Mouse (Mus musculus): ENCODE measurements at regions not wholly inside any gene's neighbourhood (a gene's known extent, or its start where the extent isn't known, plus 50 kb on each side); places are given as distances from the start of the nearest gene placed in this dataset.

DNA sequence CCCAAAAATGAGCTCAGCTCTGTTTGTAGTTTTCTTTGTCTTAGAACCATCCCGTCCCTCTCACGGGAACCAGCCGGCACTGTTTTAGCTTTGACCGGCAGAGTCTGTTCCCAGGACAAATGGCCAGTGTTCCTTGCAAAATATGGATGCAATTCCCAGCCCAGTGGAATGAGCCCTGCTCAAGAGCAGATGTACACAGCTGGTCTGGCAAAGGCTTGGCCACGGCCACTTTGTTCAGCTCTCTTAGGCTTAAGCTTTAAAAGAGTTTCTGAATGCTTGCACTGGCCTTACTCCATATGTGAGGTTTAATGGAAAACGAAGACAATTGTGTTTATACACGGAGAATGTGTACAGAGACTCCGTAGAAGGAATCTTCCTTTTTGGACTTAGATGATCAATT, 162.2 kb downstream of the Ankrd50 start:
- POLR2A ChIA-PET: no interaction called here
- CTCF ChIA-PET: no interaction called here

DNA sequence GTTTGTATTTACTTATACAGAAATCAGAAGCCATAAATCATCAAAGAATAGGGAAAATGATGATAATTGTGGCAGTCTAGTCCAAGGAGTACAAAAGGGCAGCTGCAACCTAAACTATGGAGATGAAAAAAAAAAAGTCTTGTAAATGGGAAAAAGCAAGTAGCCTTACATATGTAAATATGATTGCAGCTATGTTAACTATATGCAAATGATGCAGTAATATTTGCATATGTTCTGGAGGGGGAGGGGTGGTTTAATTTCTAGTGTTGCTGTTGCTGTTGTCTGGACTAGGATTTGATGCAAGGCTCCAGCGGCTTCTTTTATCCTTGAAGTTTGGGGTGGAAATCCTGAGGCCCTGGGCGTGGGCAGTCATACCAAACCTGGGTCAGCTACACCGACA, 163.0 kb downstream of the Ankrd50 start:
- ChIA-PET CTCF (no interaction called here), POLR2A (interaction anchor here in 1 of 4 experiments (0.9 kb wide), 1 partner anchor 40 kb away, joined by 4 read pairs; no protein-coding TSS in a partner anchor)

GRCm38 (mm10) chr3:38320998-38321397, 163.6 kb downstream of the Ankrd50 start:
- ChIA-PET POLR2A (interaction anchor here in 1 of 4 experiments (0.9 kb wide), 1 partner anchor 39 kb away, joined by 4 read pairs; no protein-coding TSS in a partner anchor), CTCF (no interaction called here)

DNA sequence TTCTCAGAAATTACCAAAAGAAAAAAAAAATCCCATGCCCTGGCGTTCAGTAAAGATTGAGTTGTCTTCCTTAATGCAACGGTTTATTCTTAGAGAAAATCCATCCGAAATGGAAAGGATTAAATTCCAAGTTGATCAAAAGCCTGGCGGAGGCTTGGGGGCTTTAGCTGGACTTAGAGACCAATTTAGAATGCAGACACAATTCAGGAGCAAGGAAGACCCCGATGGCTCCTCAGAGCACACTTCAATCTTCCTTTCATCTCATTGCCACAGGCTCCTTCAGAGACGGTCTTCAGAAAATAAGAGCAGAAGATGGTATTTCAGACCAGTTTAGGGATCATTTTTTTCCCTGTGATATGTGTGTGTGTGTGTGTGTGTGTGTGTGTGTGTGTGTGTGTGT, 171.8 kb downstream of the Ankrd50 start:
- CTCF ChIA-PET: no interaction called here
- POLR2A ChIA-PET: no interaction called here

GRCm38 (mm10) chr3:38312121-38312520, 172.5 kb downstream of the Ankrd50 start:
- ChIA-PET POLR2A (no interaction called here), CTCF (no interaction called here)

DNA sequence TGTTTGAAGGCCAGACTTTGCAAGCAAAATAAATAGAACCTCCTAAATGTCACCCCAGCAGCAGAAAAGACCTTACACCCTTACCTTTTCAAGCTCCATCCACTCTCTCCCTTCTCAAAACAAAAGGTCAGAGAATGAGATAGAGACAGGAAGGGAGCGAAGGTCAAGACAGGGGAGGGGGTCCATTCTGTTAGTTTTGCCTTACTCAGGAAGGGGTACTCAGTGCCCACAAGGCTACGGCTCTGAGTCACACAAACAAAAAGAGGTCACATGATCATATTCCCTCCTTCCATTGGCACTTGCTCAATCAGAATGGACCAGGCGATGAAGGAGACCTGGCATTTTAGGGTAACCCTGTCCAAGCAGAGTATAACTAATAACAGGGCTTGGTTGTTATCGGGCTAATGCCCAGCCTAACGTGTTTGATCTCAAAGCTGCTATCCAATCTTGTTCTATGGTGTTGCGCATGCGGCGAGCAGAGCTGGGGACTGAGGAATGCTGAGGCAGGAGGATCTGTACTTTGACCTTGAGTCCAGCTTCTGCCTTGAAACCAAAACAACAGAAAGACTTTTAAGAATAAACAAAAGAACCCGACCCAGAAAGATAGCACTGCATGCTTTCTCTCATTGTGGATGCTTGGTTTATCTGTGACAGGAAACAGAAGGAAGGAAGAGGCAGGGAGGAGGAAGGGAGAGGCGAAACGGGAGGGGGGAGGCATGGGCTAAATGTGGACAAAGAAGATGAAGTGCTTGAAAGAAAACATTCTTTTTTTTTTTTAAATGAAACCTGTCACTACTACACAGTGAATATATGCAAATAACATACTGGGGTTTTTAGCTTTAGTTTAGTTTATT, 184.5 kb downstream of the Ankrd50 start:
- ChIA-PET CTCF (no interaction called here), POLR2A (no interaction called here)

- POLR2A ChIA-PET: interaction anchor here in 2 of 4 experiments (0.5 to 0.6 kb wide), 2 partner anchors 288 to 880 kb away, joined by 3 read pairs; partner anchors contain the start of gene Spata5 (in 1 of the 2)
- CTCF ChIA-PET: no interaction called here
Observed at GRCm38 (mm10) chr3:38299236-38299897, 185.3 kb downstream of the Ankrd50 start.

GRCm38 (mm10) chr3:38297499-38297898, 187.1 kb downstream of the Ankrd50 start:
- ChIA-PET POLR2A (interaction anchor here in 1 of 4 experiments (0.5 to 0.6 kb wide), 2 partner anchors 208 to 587 kb away, joined by 3 to 5 read pairs; no protein-coding TSS in a partner anchor), CTCF (no interaction called here)

DNA sequence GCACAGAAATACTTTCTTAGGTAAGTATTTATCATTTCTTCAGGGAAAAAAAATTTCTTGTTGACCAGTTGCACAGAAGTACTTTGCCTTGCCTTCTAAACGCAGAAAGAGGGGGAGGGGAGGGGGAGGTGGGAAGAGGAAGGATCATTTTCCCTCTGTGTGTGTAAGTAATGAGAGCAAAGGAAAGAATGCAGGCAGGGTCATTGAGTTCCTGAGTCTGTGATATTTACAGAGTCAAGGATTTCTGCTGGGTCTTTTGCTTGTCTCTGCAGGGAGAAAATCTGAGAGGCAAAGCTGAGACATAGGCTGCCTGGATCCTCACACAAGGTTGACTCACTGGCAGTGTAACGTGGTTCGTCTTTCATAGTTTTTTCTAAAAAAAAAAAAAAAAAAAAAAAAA, 195.6 kb downstream of the Ankrd50 start:
- ChIA-PET POLR2A (no interaction called here), CTCF (interaction anchor here in 1 of 4 experiments (0.6 kb wide), 2 partner anchors 177 to 356 kb away, joined by 4 to 11 read pairs; no protein-coding TSS in a partner anchor)

DNA sequence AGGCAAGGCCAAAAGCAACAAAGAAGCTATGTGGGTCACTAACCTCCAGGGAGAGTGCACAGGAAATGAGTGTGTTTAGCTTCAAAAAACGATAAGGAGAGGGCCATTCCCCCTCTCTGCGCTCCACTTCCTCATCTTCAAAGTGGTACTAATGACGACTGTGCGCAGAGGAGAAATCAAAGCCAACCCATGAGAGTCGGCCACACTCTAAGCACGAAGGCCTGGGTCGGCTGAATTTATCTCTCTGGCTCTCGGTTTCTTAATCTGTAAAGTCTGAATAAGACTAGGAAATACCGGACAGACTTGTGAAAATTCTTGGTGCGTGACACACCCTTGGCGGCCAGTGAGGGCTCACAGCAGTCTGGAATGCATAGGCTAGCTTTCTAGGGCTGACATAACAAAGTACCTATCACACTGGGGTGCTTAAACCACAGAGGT, 200.9 kb downstream of the Ankrd50 start:
- POLR2A ChIA-PET: no interaction called here
- CTCF ChIA-PET: no interaction called here

DNA sequence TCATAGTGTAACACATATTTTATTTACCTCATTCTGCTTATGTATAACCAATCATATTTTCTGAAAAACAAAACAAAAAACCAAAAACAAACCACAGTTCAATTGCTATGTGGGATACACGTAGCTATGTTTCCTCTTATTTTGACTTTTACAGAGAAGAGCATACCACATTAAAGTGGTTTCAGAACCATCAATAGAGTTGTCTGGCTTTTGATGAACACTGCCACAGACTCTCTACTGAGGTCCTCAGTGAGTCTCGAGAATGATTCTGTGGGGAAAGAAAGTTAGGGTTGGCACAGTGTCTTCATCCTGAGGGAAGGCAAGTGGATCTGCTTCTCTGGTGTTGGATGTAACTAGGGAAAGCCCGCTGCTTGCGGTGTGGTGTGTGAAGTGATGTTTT, 201.8 kb downstream of the Ankrd50 start:
- ChIA-PET CTCF (interaction anchor here in 1 of 4 experiments (0.7 kb wide), 1 partner anchor 71 kb away, joined by 6 read pairs; no protein-coding TSS in a partner anchor), POLR2A (interaction anchor here in 1 of 4 experiments (0.6 kb wide), 1 partner anchor 282 kb away, joined by 5 read pairs; no protein-coding TSS in a partner anchor)

GRCm38 (mm10) chr3:38281683-38282082, 203.0 kb downstream of the Ankrd50 start:
- CTCF ChIA-PET: no interaction called here

DNA sequence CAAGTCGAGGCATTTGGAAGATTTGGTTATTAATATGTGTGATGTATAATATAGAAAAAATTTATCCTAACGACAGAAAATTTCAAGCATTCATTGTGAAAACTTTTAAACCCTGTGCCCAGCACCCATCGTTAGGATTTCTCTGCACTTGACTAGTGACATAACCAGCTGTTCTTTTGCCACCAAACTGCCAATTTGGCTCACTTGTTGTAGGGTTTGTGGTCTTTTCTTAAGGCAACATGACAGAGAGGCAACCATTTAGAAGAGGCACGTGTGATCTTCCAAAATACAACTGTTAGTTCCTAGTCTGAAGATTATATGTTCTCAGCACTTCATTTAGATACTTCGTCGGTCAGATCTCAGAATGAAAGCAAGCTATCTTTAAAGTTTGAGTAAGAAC, 203.8 kb downstream of the Ankrd50 start:
- CTCF ChIA-PET: no interaction called here
- POLR2A ChIA-PET: no interaction called here

More at GRCm38 (mm10) chr3:38281683-38282082, 203.0 kb downstream of the Ankrd50 start:
- POLR2A ChIA-PET: interaction anchor here in 1 of 4 experiments (0.8 kb wide), 1 partner anchor 40 kb away, joined by 4 read pairs; no protein-coding TSS in a partner anchor

GRCm38 (mm10) chr3:38280105-38280504, 204.5 kb downstream of the Ankrd50 start:
- ChIA-PET CTCF (interaction anchor here in 1 of 4 experiments (0.9 kb wide), 1 partner anchor 305 kb away, joined by 3 read pairs; no protein-coding TSS in a partner anchor), POLR2A (no interaction called here)

- ChIA-PET CTCF (no interaction called here), POLR2A (no interaction called here)
Observed at GRCm38 (mm10) chr3:38276948-38277504, 207.6 kb downstream of the Ankrd50 start.

DNA sequence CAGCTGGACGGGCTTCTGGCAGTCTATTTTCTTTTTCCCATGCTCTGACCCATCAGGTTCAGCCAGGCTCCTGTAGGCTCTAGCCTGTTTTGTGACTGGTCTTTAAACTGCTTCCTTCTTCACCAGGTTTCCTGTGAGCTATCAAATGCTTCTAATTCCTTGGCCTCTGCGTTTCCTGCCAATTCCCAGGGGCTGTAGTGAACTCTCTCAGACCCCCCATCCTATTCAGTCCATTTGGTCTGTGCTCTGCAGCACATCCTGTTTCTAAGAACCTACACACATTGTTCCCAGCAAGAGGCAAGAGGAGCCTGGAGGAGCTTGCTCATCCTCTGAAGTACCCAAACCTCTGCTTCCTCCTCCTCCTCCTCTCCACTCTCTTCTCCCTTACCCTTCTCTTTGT, 209.3 kb downstream of the Ankrd50 start:
- CTCF ChIA-PET: no interaction called here
- POLR2A ChIA-PET: no interaction called here

DNA sequence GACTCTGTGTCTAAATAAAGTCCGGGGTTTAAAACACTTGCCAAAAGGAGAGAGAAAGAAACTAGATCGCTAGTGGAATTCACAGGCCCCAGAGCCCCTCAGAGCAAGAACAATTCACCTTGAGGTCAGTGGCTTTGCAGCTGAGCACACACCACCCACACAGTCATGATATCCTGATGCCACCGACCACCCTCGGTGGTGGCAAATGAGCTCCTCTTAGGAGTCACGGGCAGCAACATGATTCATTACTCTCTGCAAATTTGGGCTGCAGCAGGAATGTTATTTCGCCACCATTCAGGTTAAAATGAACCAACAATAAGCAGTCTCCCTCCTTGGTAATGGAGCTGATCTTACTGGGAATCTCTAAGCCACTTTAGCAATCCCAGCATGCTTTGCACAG, 213.9 kb downstream of the Ankrd50 start:
- ChIA-PET POLR2A (no interaction called here), CTCF (no interaction called here)

GRCm38 (mm10) chr3:38268226-38268625, 216.4 kb downstream of the Ankrd50 start:
- POLR2A ChIA-PET: no interaction called here
- CTCF ChIA-PET: no interaction called here

DNA sequence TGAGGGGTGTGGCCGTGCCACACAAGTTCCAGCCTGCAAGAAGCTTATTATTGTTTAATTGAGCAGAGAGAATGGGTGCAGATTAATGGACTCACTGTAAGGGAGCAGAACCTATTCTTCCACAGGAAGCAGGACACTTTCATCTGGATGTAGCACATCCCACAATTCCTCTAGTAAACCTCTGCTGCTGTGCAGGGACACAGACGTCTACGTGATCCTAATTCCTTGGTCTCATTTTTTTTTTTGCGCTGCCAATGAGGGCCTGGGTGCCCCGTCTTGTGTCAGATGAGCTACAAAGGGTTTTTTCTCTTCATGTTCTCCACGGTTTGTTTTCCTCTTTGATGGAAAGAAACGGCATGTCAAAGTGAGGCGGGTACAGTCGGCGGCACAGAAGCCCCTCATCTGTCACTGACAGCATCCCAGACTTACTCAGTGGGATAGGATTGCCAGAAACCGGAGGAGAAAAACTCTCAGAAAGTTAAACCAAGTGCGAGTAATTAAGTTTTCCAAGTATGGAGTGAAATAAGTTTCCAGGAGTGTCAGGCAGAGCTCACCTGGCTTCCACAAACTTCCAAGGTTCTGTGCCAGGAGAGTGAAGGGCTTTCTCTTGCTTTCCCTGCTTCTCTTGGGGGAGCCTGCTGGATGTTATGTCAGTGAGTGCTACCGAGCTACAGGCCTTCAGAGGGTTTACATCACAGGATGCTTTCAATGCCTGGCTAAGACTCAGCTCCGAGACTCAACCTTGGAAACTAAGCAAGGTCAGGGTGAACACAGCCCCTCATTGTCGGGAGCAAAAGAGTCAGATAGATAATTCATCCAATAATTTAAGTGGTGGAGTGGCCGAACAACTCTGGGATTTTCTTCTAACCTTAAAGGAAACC, 221.1 kb downstream of the Ankrd50 start:
- CTCF ChIA-PET: no interaction called here
- POLR2A ChIA-PET: interaction anchor here in 1 of 4 experiments (0.6 kb wide), 1 partner anchor 1530 kb away, joined by 3 read pairs; no protein-coding TSS in a partner anchor

Measured in embryonic stem cell, embryonic (primary cell).